8 mouse cellular contexts compared by ENCODE assay signal in genomic region chr5:135185596-135185995, GRCm38 (mm10). TPM values are rescaled to one million over a fixed set of nuclear protein-coding genes. Genes with fewer than 3 reads are reported as not detected.
DNase-seq lines count a peak whose midpoint lies in the region.

No protein-coding gene starts in this region.

- DNase-seq in adrenal gland, postnatal 14 days: peak; percentile 73
- DNase-seq in adrenal gland, adult 18-20 months (ENCODE audit: low spot score in 2 of 2): no peak
- DNase-seq in left cerebral cortex, postnatal 4 days: peak; percentile 23
- no peak for DNase-seq in left cerebral cortex, postnatal 25 days (ENCODE audit: low spot score in 2 of 2)
- no peak for DNase-seq in embryonic facial prominence, embryonic 10.5 days (ENCODE audit: low spot score)
- peak; percentile 75 for DNase-seq in naive thymus-derived CD4-positive, alpha-beta T cell, adult 2 months (ENCODE audit: low read depth)
- no peak for DNase-seq in right cerebral cortex, adult 18-20 months
- DNase-seq in layer of hippocampus, postnatal 25 days (ENCODE audit: extremely low spot score in 1 of 2, low spot score in 1 of 2): no peak

- WGBS in embryonic facial prominence, embryonic 10.5 days: 36% methylated on average over 3 of the region's 3 CpGs

- H3K4me3 ChIP-seq in embryonic facial prominence, embryonic 10.5 days: no peak overlapping the region

- H3K36me3 ChIP-seq in embryonic facial prominence, embryonic 10.5 days (replicated peaks): peaks cover 49% of the 10 kb centered on the region

- intact Hi-C loops in left cerebral cortex, postnatal 4 days (cut with DNase I): no loop called here
- intact Hi-C loops in left cerebral cortex, postnatal 25 days (cut with DNase I): loop anchor here (5.0 kb wide), 2 partner anchors 108 to 173 kb away; partner anchors contain the start of gene Vps37d

- peaks cover 6% of the 10 kb centered on the region; the same call in 1 of the 2 replicates for H3K9me3 ChIP-seq in embryonic facial prominence, embryonic 10.5 days

- peaks cover 27% of the 10 kb centered on the region for H3K4me1 ChIP-seq in embryonic facial prominence, embryonic 10.5 days

- peak overlapping the region; percentile 98; the same call in 1 of the 2 replicates for H3K27ac ChIP-seq in embryonic facial prominence, embryonic 10.5 days (replicated peaks)

- H3K27me3 ChIP-seq in embryonic facial prominence, embryonic 10.5 days (replicated peaks; ENCODE audit: low read depth, poor library complexity, severe bottlenecking): no peaks in the 10 kb centered on the region

RNA-seq across cellular contexts. Expression of gene Baz1b, which starts 1.5 kb away (rescaled TPM):
- total RNA-seq in adrenal gland, postnatal 14 days (2021): 84.6 and 87.4 TPM in 2 replicates
- 10 to 100 TPM; 79.1 to 88.7 TPM for total RNA-seq in adrenal gland, adult 18-20 months (2021)
- total RNA-seq in left cerebral cortex, postnatal 4 days (2021): 10 to 100 TPM; 57.8 to 61.9 TPM
- total RNA-seq in left cerebral cortex, postnatal 25 days (2021): 10 to 100 TPM; 64.5 to 72.0 TPM
- polyA plus RNA-seq in embryonic facial prominence, embryonic 10.5 days (2016; fragmentation: Nextera tagmentation; extraction: Ambion mirVana): 60.1 and 61.5 TPM in 2 replicates
- 10 to 100 TPM; 65.5 to 72.7 TPM for total RNA-seq in layer of hippocampus, postnatal 25 days (2021)

RNA-seq across cellular contexts. Expression of gene Bcl7b, which starts 17.5 kb away (rescaled TPM):
- 53.3 and 57.9 TPM in 2 replicates for total RNA-seq in adrenal gland, postnatal 14 days (2021)
- total RNA-seq in adrenal gland, adult 18-20 months (2021): 10 to 100 TPM; 74.1 to 77.2 TPM
- 10 to 100 TPM; 24.3 to 26.6 TPM for total RNA-seq in left cerebral cortex, postnatal 4 days (2021)
- total RNA-seq in left cerebral cortex, postnatal 25 days (2021): 10 to 100 TPM; 52.4 to 53.4 TPM
- polyA plus RNA-seq in embryonic facial prominence, embryonic 10.5 days (2016; fragmentation: Nextera tagmentation; extraction: Ambion mirVana): 44.6 and 48.5 TPM in 2 replicates
- 10 to 100 TPM; 49.6 to 53.7 TPM for total RNA-seq in layer of hippocampus, postnatal 25 days (2021)

RNA-seq across cellular contexts. Expression of gene Tbl2, which starts 36.1 kb away (rescaled TPM):
- total RNA-seq in adrenal gland, postnatal 14 days (2021): 26.5 and 26.6 TPM in 2 replicates
- total RNA-seq in adrenal gland, adult 18-20 months (2021): 10 to 100 TPM; 20.6 to 29.5 TPM
- 10 to 100 TPM; 18.9 to 21.8 TPM for total RNA-seq in left cerebral cortex, postnatal 4 days (2021)
- 10 to 100 TPM; 30.1 to 30.7 TPM for total RNA-seq in left cerebral cortex, postnatal 25 days (2021)
- 21.3 and 22.2 TPM in 2 replicates for polyA plus RNA-seq in embryonic facial prominence, embryonic 10.5 days (2016; fragmentation: Nextera tagmentation; extraction: Ambion mirVana)
- total RNA-seq in layer of hippocampus, postnatal 25 days (2021): 10 to 100 TPM; 32.1 to 34.4 TPM

Comparison
In these comparisons a context has a peak if more than half of its experiments do, and no peak if none do; other contexts are left out.
1. DNase-seq: peak in adrenal gland, postnatal 14 days (single experiment), left cerebral cortex, postnatal 4 days (single experiment) and naive thymus-derived CD4-positive, alpha-beta T cell, adult 2 months (single experiment); none in adrenal gland, adult 18-20 months (0 of 2), left cerebral cortex, postnatal 25 days (0 of 2), embryonic facial prominence, embryonic 10.5 days (single experiment), right cerebral cortex, adult 18-20 months (single experiment) and layer of hippocampus, postnatal 25 days (0 of 2).